Mouse (Mus musculus) olfactory bulb, adult 2 months (tissue): ENCODE results near the gene Smchd1.

Experiments used
- CTCF ChIP-seq: fragments of 200-500 bp; IDR thresholded peaks from 2 replicates; pipeline ENCODE4 v1.5.1; 2012; ENCODE audit warnings: low read depth, mild to moderate bottlenecking, low read length, moderate library complexity; ENCODE audit not compliant: insufficient read depth
- POLR2A ChIP-seq: fragments of 200-500 bp; IDR thresholded peaks from 2 replicates; pipeline ENCODE4 v1.6.1; 2012; ENCODE audit warnings: mild to moderate bottlenecking, low read depth, low read length, moderate library complexity; ENCODE audit not compliant: insufficient read depth

DNA sequence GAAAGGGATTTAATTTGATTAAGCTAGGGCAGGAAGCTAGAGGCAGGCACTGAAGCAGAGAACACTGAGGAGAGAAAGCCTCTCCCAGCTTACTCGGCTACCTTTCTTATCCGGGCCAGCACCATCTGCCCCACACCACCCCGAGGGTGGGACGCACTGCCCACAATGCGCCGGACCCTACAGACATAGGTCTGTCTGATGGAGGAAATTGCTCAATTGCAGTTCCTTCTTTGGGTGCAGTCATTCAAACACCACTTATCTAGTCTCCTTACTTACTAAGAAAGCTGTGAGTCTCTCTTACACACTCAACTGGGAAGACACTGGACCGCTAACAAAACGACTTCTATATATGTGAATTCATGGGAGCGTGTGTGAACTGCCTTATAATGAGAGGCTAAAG is 137.6 kb downstream of the Smchd1 start:
- TF ChIP-seq CTCF: no peak
- TF ChIP-seq POLR2A: no peak
